Mouse (Mus musculus) lung, postnatal 0 days (tissue): ENCODE measurements around the gene Atxn1l. TPM values are rescaled to one million over a fixed set of nuclear protein-coding genes. Genes with fewer than 3 reads are reported as not detected.
A peak's percentile ranks its signal among the peaks of the same experiment; 100 is the strongest.

Source experiments
- ATAC-seq: fragments of 200-750 bp; cut with Nextera tagmentation; 2 replicates; pipeline ENCODE4 v1.8.0; 2017; ENCODE audit warnings: moderate library complexity
- DNase-seq: peaks from one replicate; pipeline ENCODE4 v3.0.0-alpha.2; 2016; ENCODE audit warnings: low spot score
- H3K27ac ChIP-seq: fragments of 300-500 bp; sonication (generic); 2 replicates; pipeline ENCODE4 v1.5.1; 2014; ENCODE audit warnings: antibody characterized with exemption, mild to moderate bottlenecking, low read length, mixed read lengths
- H3K27me3 ChIP-seq: fragments of 300-500 bp; sonication (generic); replicated peaks from 2 replicates; pipeline ENCODE4 v1.6.1; 2014; ENCODE audit warnings: low read length, mixed read lengths; ENCODE audit not compliant: insufficient read depth
- H3K36me3 ChIP-seq: fragments of 300-500 bp; sonication (generic); 2 replicates; pipeline ENCODE4 v1.6.1; 2014; ENCODE audit warnings: low read length, mixed read lengths; ENCODE audit not compliant: insufficient read depth
- H3K4me1 ChIP-seq: fragments of 300-500 bp; sonication (generic); 2 replicates; pipeline ENCODE4 v1.6.1; 2014; ENCODE audit warnings: antibody characterized with exemption, low read depth, low read length, mixed read lengths; ENCODE audit not compliant: insufficient read depth
- H3K4me2 ChIP-seq: fragments of 300-500 bp; sonication (generic); replicated peaks from 2 replicates; pipeline ENCODE4 v1.6.1; 2014; ENCODE audit warnings: low read depth, mild to moderate bottlenecking, low read length, moderate library complexity, mixed read lengths
- H3K4me3 ChIP-seq: fragments of 300-500 bp; sonication (generic); 2 replicates; pipeline ENCODE4 v1.5.1; 2014; ENCODE audit warnings: low read depth, low read length
- H3K9ac ChIP-seq: fragments of 300-500 bp; sonication (generic); replicated peaks from 2 replicates; pipeline ENCODE4 v1.6.1; 2014; ENCODE audit warnings: low read depth, mild to moderate bottlenecking
- H3K9me3 ChIP-seq: fragments of 300-500 bp; sonication (generic); 2 replicates; pipeline ENCODE4 v1.6.1; 2016; ENCODE audit warnings: low read length, mixed read lengths
- CTCF ChIP-seq: IDR thresholded peaks from 2 replicates; pipeline ENCODE4 v1.5.1; 2016; ENCODE audit warnings: antibody characterized with exemption, mild to moderate bottlenecking
- EP300 ChIP-seq: IDR thresholded peaks from 2 replicates; pipeline ENCODE4 v1.6.1; 2016; ENCODE audit warnings: antibody characterized with exemption, mild to moderate bottlenecking, control low read depth
- WGBS: fragments of 180-500 bp; shearing (Covaris S2); extraction: QIAGEN DNeasy Blood & Tissue Kit; methylation state at CpG from one replicate; pipeline ENCODE4 v1.1.7; 2014; 5-methylcytosine and 5-hydroxymethylcytosine counted together
- polyA plus RNA-seq: library from polyadenylated mRNA; unstranded; fragments of >200 nt; fragmentation: Nextera tagmentation; extraction: Ambion mirVana; gene quantifications from 2 replicates; pipeline ENCODE4 v1.2.1, GENCODE M21; 2015

The Atxn1l gene
- polyA plus RNA-seq, 1 experiment from 2014 or later = 3.9 TPM

GRCm38 (mm10) chr8:109706874-109707237 is 30.7 kb downstream of the Atxn1l start:
- Histone ChIP-seq H3K36me3 (peaks cover 20% of the 10 kb centered on the region; the same call in 1 of the 2 replicates), H3K27ac (no peak overlapping the region), H3K4me2 (peak overlapping the region; percentile 68), H3K9me3 (no peaks in the 10 kb centered on the region), H3K27me3 (peaks cover 10% of the 10 kb centered on the region), H3K4me3 (peak overlapping the region; percentile 79; the same call in 1 of the 2 replicates), H3K4me1 (peaks cover 8% of the 10 kb centered on the region; the same call in 1 of the 2 replicates), H3K9ac (no peak overlapping the region)
- peak; percentile 50 for ATAC-seq
- peak; percentile 90 for TF ChIP-seq CTCF
- TF ChIP-seq EP300 = no peak
- peak; percentile 80 for DNase-seq
- 36% methylated on average over 2 of the region's 2 CpGs for WGBS

DNA sequence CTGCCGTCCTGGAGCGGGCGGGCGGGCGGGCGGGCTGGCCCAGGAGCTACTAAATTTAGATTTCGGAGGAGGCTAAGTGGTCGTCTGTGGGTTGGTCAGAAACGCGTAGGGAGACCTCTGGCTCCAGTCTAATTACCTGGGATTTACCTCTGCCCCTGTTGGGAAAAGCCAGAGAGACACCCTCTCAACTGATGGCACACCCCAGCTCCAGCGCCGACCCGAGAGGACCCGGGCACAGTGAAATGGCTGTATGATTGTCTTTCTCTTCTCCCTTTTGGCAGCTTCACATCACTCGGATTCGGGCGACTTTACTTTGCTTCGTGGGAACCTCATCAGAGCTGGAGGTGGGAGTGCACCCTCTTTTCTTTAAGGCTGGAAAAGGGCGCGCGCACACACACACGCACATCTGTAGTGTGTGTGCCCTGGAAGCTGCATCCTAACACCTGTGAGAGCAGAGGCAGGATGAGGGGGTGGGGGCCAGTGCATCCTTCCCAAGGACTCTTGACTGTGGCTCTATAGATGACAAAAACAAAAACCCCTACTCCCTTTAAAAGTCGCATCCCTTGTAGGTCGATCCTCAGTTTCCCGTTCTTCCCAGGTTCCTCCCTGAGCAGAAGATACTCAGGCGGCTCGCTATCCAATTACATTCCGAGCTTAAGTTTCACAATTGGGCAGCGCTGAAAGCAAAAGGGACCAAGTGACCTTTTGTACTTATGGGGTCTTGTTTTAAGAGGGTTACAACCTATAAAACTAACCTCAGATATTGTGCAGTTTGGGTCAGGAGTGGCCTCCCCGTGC is 31.3 kb downstream of the Atxn1l start:
- Histone ChIP-seq H3K4me3 (peak overlapping the region; percentile 79), H3K9ac (peak overlapping the region; percentile 87), H3K36me3 (peaks cover 15% of the 10 kb centered on the region; the same call in 1 of the 2 replicates), H3K4me1 (peaks cover 8% of the 10 kb centered on the region; the same call in 1 of the 2 replicates), H3K27ac (peak overlapping the region; percentile 92; the same call in 1 of the 2 replicates), H3K9me3 (no peaks in the 10 kb centered on the region), H3K4me2 (peak overlapping the region; percentile 68), H3K27me3 (peaks cover 10% of the 10 kb centered on the region)
- DNase-seq (peak; percentile 51), ATAC-seq (0 out of 2 replicates have a peak, but pooled peaks have one; percentile 2)
- TF ChIP-seq EP300 = no peak
- TF ChIP-seq CTCF = no peak
- WGBS = 2% methylated on average over 24 of the region's 30 CpGs

GRCm38 (mm10) chr8:109705320-109706075 is 32.0 kb downstream of the Atxn1l start, which contains the start of gene Zfp821:
Zfp821 (plus strand) TSS chr8:109705546.
- no peaks in the 10 kb centered on the region for H3K9me3 ChIP-seq
- H3K4me3 ChIP-seq = peak within 1 kb of the TSS; percentile 79
- H3K4me1 ChIP-seq = peaks cover 8% of the 10 kb centered on the region; the same call in 1 of the 2 replicates
- no peak for TF ChIP-seq CTCF
- no peak for TF ChIP-seq EP300
- peak; percentile 93 for ATAC-seq
- peaks cover 10% of the 10 kb centered on the region for H3K27me3 ChIP-seq
- peak within 1 kb of the TSS; percentile 68 for H3K4me2 ChIP-seq
- H3K36me3 ChIP-seq = peaks cover 15% of the 10 kb centered on the region; the same call in 1 of the 2 replicates
- H3K27ac ChIP-seq = peak within 1 kb of the TSS; percentile 92
- peak; percentile 96 for DNase-seq
- WGBS = under 1% methylated on average over 26 of the region's 100 CpGs
- H3K9ac ChIP-seq = peak within 1 kb of the TSS; percentile 87

GRCm38 (mm10) chr8:109704565-109705319 is 32.8 kb downstream of the Atxn1l start:
- no peak for TF ChIP-seq CTCF
- peak; percentile 87 for TF ChIP-seq EP300
- DNase-seq (peak; percentile 86), ATAC-seq (peak; percentile 60)
- Histone ChIP-seq H3K9ac (peak overlapping the region; percentile 87; the same call in 1 of the 2 replicates), H3K9me3 (no peaks in the 10 kb centered on the region), H3K4me3 (peak overlapping the region; percentile 79), H3K4me1 (peaks cover 8% of the 10 kb centered on the region; the same call in 1 of the 2 replicates), H3K36me3 (peaks cover 15% of the 10 kb centered on the region; the same call in 1 of the 2 replicates), H3K4me2 (peak overlapping the region; percentile 68), H3K27ac (peak overlapping the region; percentile 92), H3K27me3 (peaks cover 10% of the 10 kb centered on the region)
- 9% methylated on average over 24 of the region's 24 CpGs for WGBS

DNA sequence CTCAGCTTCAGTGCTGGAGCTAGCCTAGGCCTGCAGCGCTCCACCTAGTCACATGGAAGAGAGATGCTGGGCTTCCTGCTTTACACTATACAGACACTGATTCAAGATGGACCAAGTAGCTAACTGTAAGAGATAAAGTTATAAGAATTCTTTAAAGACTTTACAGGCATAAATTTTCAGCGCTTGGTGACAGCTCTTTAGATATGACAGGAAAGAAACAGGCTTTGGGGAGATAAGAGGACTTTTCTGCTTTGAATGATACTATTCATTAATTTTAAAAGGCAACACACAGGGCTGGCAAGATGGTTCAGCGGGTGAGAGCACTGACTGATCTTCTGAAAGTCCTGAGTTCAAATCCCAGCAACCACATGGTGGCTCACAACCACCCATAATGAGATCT is 39.1 kb downstream of the Atxn1l start:
- Histone ChIP-seq H3K4me2 (no peak overlapping the region), H3K9ac (no peak overlapping the region), H3K9me3 (no peaks in the 10 kb centered on the region), H3K27me3 (peaks cover 10% of the 10 kb centered on the region), H3K4me3 (no peak overlapping the region), H3K36me3 (no peaks in the 10 kb centered on the region), H3K4me1 (no peaks in the 10 kb centered on the region; the same call in 1 of the 2 replicates), H3K27ac (no peak overlapping the region)
- ATAC-seq = no peak
- TF ChIP-seq EP300 = no peak
- no peak for TF ChIP-seq CTCF
- WGBS = 72% methylated on average over 3 of the region's 3 CpGs
- no peak for DNase-seq
